Mouse (Mus musculus) bone marrow macrophage, adult 2 months (primary cell): ENCODE measurements around the gene Spef1.

ENCODE experiments used
- CTCF ChIP-seq: IDR thresholded peaks from 2 replicates; pipeline ENCODE4 v1.5.1; 2012; ENCODE audit warnings: low read depth, mild to moderate bottlenecking, low read length, moderate library complexity
- POLR2A ChIP-seq: IDR thresholded peaks from 2 replicates; pipeline ENCODE4 v1.6.1; 2012; ENCODE audit warnings: mild to moderate bottlenecking, low read depth, low read length, borderline replicate concordance

DNA sequence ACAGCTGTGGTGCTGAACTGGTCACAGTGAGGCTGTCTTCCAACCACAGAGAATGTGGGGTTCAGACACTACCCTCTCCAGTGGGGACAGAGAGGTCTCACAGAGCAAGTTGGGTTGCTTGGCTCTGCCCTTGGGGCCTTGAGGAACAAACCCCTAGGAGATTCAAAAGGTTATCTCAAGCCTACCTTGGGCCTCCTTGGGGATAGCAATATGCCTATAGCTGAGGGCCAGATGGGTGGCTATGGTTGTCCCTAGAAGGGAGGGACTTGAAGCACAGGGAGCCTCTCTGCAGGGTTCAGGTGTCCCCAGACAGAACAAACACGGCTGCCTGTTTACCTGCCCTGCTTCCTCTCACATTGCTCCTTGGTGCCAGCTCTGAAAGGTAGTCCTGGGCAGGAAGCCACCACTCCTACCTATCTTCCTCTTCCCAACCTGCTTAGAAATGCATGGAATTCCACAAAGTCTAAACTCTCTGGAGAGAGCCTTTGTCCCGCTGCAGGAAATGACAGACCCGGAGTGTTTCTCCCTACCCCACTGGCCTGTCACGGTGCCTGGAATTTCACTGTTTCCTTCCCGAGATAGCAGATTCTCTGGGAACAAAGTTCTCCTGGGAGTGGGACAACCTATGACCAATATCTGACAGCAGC, 47.1 kb downstream of the Spef1 start:
- TF ChIP-seq CTCF: no peak
- no peak for TF ChIP-seq POLR2A
